Mouse (Mus musculus) bone marrow, adult 2 months (tissue): ENCODE results near the gene Olfr393. TPM values are rescaled to one million over a fixed set of nuclear protein-coding genes. Genes with fewer than 3 reads are reported as not detected.

Experiments
- H3K27ac ChIP-seq: fragments of 200-500 bp; 2 replicates; pipeline ENCODE4 v1.5.1; 2012; ENCODE audit warnings: low read depth, mild to moderate bottlenecking, control low read depth, inconsistent platforms, low read length; ENCODE audit not compliant: control insufficient read depth, poor library complexity, insufficient read depth
- H3K4me1 ChIP-seq: fragments of 200-500 bp; 2 replicates; pipeline ENCODE4 v1.6.1; 2011; ENCODE audit warnings: low read length; ENCODE audit not compliant: control insufficient read depth, insufficient read depth
- H3K4me3 ChIP-seq: fragments of 200-500 bp; replicated peaks from 2 replicates; pipeline ENCODE3; 2011; ENCODE audit warnings: mild to moderate bottlenecking, low read depth, low read length, control low read depth; ENCODE audit not compliant: control insufficient read depth
- CTCF ChIP-seq: fragments of 200-500 bp; IDR thresholded peaks from 2 replicates; pipeline ENCODE4 v1.5.1; 2011; ENCODE audit warnings: low read length, control low read depth; ENCODE audit not compliant: control insufficient read depth, insufficient read depth
- POLR2A ChIP-seq: fragments of 200-500 bp; IDR thresholded peaks from 2 replicates; pipeline ENCODE4 v1.6.1; 2011; ENCODE audit warnings: low read depth, mild to moderate bottlenecking, control low read depth, low read length, borderline replicate concordance; ENCODE audit not compliant: control insufficient read depth
- whole genome bisulfite sequencing: fragments of 180-500 bp; shearing (Covaris S2); methylation state at CpG from one replicate; pipeline ENCODE4 v1.1.7; 2018; 5-methylcytosine and 5-hydroxymethylcytosine counted together
- polyA plus RNA-seq: library from polyadenylated mRNA; stranded (reverse); fragments of >200 nt; gene quantifications from 2 replicates; pipeline ENCODE4 v1.2.4, GENCODE M21; 2011; ENCODE audit warnings: low replicate concordance; ENCODE audit not compliant: missing spikeins, insufficient read depth, insufficient read length

Gene Olfr393
- polyA plus RNA-seq: not detected in 2 replicates

DNA sequence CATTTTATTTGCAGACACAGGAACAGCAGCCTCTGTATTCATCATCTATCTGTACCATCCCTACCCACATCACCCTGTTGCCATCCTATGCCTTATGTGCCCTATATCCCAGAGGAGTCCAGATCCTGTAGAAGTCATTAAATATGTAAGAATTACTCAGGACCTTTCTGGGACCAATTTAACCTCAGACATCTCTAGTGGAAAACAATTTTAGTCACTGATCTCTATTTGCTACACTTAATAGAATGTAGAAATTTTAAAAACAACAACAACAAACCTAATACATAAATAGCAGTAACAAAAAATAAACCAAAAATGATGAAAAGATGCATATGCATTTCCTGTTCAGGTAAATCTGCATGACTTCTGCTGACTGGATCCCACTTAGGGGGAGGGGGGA, at the start of gene Olfr393:
TSS of gene Olfr393 (minus strand) at position 101 of the 400 bp plus-strand sequence.
- Histone ChIP-seq H3K27ac (no peak within 1 kb of the TSS), H3K4me3 (no peak within 1 kb of the TSS), H3K4me1 (no peaks in the 10 kb centered on the region)
- TF ChIP-seq CTCF (no peak), POLR2A (no peak)

DNA sequence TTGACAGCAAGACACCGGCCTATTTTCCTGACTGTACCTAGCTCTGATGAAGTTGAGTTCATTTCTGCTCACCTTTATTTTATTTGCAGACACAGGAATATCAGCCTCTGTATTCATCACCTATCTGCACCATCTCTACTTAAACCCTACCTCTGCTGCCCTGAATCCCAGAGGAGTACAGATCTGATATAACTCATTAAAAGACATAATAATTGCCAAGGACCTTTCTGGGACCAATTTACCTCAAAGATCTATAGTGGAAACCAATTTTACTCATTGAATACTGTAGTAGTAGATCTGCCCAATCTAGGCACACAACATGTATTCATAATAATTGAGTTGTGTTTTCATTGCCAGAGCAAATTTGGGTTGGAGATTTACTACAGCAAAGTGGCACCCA, 39.4 kb upstream of the Olfr393 start, which contains the start of gene Olfr394:
TSS of gene Olfr394 (minus strand) at position 101 of the 400 bp plus-strand sequence.
- TF ChIP-seq CTCF (no peak), POLR2A (no peak)
- no peak within 1 kb of the TSS for H3K4me3 ChIP-seq
- 80% methylated on average over 1 of the region's 1 CpGs for WGBS
- H3K4me1 ChIP-seq: no peaks in the 10 kb centered on the region
- H3K27ac ChIP-seq: no peak within 1 kb of the TSS

DNA sequence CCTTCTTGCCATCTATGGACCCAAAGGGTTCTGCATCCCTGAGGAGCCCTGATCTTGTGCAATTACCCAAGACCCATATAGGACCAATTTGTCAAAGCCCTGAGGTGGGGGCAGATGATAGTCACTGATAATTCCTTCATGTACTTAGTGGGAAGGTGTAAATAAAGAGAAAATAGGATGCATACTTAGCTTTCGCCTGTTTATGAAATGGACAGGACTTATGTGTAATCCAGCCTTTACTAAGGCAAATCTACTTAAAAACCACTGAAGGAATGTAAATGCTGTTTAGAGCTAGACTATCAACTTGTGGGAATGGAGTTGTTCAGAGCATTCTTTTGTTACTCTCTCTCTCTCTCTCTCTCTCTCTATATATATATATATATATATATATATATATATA, 34.3 kb downstream of the Olfr393 start, which contains the start of gene Olfr392:
TSS of gene Olfr392 (minus strand) at position 101 of the 400 bp plus-strand sequence.
- Histone ChIP-seq H3K27ac (no peak within 1 kb of the TSS), H3K4me3 (no peak within 1 kb of the TSS), H3K4me1 (no peaks in the 10 kb centered on the region)
- no peak for TF ChIP-seq CTCF
- TF ChIP-seq POLR2A: no peak
- 91% methylated on average over 1 of the region's 1 CpGs for WGBS

DNA sequence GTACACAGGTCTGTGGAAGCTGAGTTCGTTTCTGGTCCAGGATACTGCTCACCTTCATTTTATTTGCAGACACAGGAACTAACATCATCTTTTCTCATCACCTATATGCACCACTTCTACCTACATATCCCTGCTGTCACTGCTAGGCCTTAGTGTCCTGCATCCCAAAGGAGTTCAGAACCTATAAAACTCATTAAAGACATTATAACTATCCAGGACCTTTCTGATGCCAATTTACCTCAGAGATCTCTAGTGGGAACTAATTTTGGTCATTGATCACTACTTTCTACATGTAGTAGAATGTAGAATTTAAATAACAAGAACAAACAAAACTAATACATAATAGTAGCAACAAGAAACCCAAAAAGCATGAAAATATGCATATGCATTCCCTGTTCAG, 48.3 kb downstream of the Olfr393 start, which contains the start of gene Olfr391-ps:
TSS of gene Olfr391-ps (minus strand) at position 101 of the 400 bp plus-strand sequence.
- H3K4me3 ChIP-seq: no peak within 1 kb of the TSS
- no peak within 1 kb of the TSS for H3K27ac ChIP-seq
- 18% methylated on average over 1 of the region's 1 CpGs for WGBS
- no peaks in the 10 kb centered on the region for H3K4me1 ChIP-seq
- TF ChIP-seq POLR2A: no peak
- no peak for TF ChIP-seq CTCF

Other genes with a start within 250 kb of the Olfr393 start
- gene Zfp735, start 162.7 kb downstream of the Olfr393 start, polyA plus RNA-seq: not detected in 2 replicates
- not detected in 2 replicates for gene Olfr389, start 70.7 kb downstream of the Olfr393 start, polyA plus RNA-seq
- 0.52 and 0.72 TPM in 2 replicates for gene Olfr390, start 68.5 kb downstream of the Olfr393 start, polyA plus RNA-seq
- gene Olfr391-ps, start 48.4 kb downstream of the Olfr393 start, polyA plus RNA-seq: not detected in 2 replicates
- not detected in 2 replicates for gene Olfr392, start 34.4 kb downstream of the Olfr393 start, polyA plus RNA-seq
- not detected in 2 replicates for gene Olfr394, start 39.3 kb upstream of the Olfr393 start, polyA plus RNA-seq
- gene Olfr395, start 57.8 kb upstream of the Olfr393 start, polyA plus RNA-seq: not detected in 2 replicates
- not detected in 2 replicates for gene Olfr23, start 85.2 kb upstream of the Olfr393 start, polyA plus RNA-seq
- not detected in 2 replicates for gene Olfr397, start 109.4 kb upstream of the Olfr393 start, polyA plus RNA-seq
- gene Olfr398, start 139.0 kb upstream of the Olfr393 start, polyA plus RNA-seq: not detected in 2 replicates
- gene Olfr139, start 205.1 kb upstream of the Olfr393 start, polyA plus RNA-seq: not detected in 2 replicates
- not detected in 2 replicates for gene Olfr399, start 205.2 kb upstream of the Olfr393 start, polyA plus RNA-seq
- not detected in 2 replicates for gene Zfp616, start 218.5 kb upstream of the Olfr393 start, polyA plus RNA-seq